Mouse (Mus musculus) naive thymus-derived CD4-positive, alpha-beta T cell, adult 2 months (primary cell): ENCODE results near the gene C2cd2.
"Not testable (repeated sequence)": the region's sequence is repeated elsewhere in the genome, so short reads cannot be mapped to it uniquely, and the experiment has no call there.

Source experiments
- DNase-seq: peaks from one replicate; pipeline ENCODE4 v3.0.0-alpha.2; 2011; ENCODE audit warnings: low read depth

The C2cd2 gene

GRCm38 (mm10) chr16:97946993-97947392, 15.4 kb downstream of the C2cd2 start:
- not testable (repeated sequence) for DNase-seq

- no peak for DNase-seq
Measured at GRCm38 (mm10) chr16:97941844-97942243, 20.6 kb downstream of the C2cd2 start.

- no peak for DNase-seq
Measured at GRCm38 (mm10) chr16:97940471-97940973, 21.9 kb downstream of the C2cd2 start.

GRCm38 (mm10) chr16:97935815-97936214, 26.6 kb downstream of the C2cd2 start:
- DNase-seq = no peak

- DNase-seq = no peak
Measured at GRCm38 (mm10) chr16:97930231-97930630, 32.2 kb downstream of the C2cd2 start.

GRCm38 (mm10) chr16:97929520-97929919, 32.9 kb downstream of the C2cd2 start:
- no peak for DNase-seq

- DNase-seq = no peak
Measured at GRCm38 (mm10) chr16:97927331-97927938, 35.0 kb downstream of the C2cd2 start.

GRCm38 (mm10) chr16:97926381-97926780, 36.0 kb downstream of the C2cd2 start:
- no peak for DNase-seq

GRCm38 (mm10) chr16:97925760-97926159, 36.6 kb downstream of the C2cd2 start:
- DNase-seq = no peak

- no peak for DNase-seq
Measured at GRCm38 (mm10) chr16:97923700-97924099, 38.7 kb downstream of the C2cd2 start.

- no peak for DNase-seq
Measured at GRCm38 (mm10) chr16:97922779-97923126, 39.6 kb downstream of the C2cd2 start.

GRCm38 (mm10) chr16:97921961-97922778, 40.2 kb downstream of the C2cd2 start:
- DNase-seq = peak; percentile 76

GRCm38 (mm10) chr16:97920621-97921020, 41.8 kb downstream of the C2cd2 start:
- DNase-seq = no peak

GRCm38 (mm10) chr16:97919793-97920192, 42.6 kb downstream of the C2cd2 start:
- no peak for DNase-seq

- DNase-seq = no peak
Measured at GRCm38 (mm10) chr16:97912873-97913272, 49.5 kb downstream of the C2cd2 start.

GRCm38 (mm10) chr16:97909356-97909755, 53.0 kb downstream of the C2cd2 start:
- no peak for DNase-seq

- no peak for DNase-seq
Measured at GRCm38 (mm10) chr16:97907496-97907895, 54.9 kb downstream of the C2cd2 start.

- DNase-seq = no peak
Measured at GRCm38 (mm10) chr16:97906337-97906736, 56.1 kb downstream of the C2cd2 start.

GRCm38 (mm10) chr16:97905449-97905991, 56.9 kb downstream of the C2cd2 start:
- no peak for DNase-seq

GRCm38 (mm10) chr16:97904035-97904434, 58.4 kb downstream of the C2cd2 start:
- no peak for DNase-seq

GRCm38 (mm10) chr16:97897346-97898024, 64.9 kb downstream of the C2cd2 start:
- DNase-seq = no peak

GRCm38 (mm10) chr16:97887762-97888161, 74.6 kb downstream of the C2cd2 start:
- DNase-seq = no peak

- DNase-seq = no peak
Measured at GRCm38 (mm10) chr16:97883696-97884095, 78.7 kb downstream of the C2cd2 start.
